Mouse (Mus musculus) lung, postnatal 0 days (tissue): ENCODE data around the gene Lgals3. TPM values are rescaled to one million over a fixed set of nuclear protein-coding genes. Genes with fewer than 3 reads are reported as not detected.

ENCODE experiments used
- ATAC-seq: fragments of 200-750 bp; cut with Nextera tagmentation; 2 replicates; pipeline ENCODE4 v1.8.0; 2017; ENCODE audit warnings: moderate library complexity
- DNase-seq: peaks from one replicate; pipeline ENCODE4 v3.0.0-alpha.2; 2016; ENCODE audit warnings: low spot score
- H3K27ac ChIP-seq: fragments of 300-500 bp; sonication (generic); 2 replicates; pipeline ENCODE4 v1.5.1; 2014; ENCODE audit warnings: antibody characterized with exemption, mild to moderate bottlenecking, low read length, mixed read lengths
- H3K27me3 ChIP-seq: fragments of 300-500 bp; sonication (generic); replicated peaks from 2 replicates; pipeline ENCODE4 v1.6.1; 2014; ENCODE audit warnings: low read length, mixed read lengths; ENCODE audit not compliant: insufficient read depth
- H3K36me3 ChIP-seq: fragments of 300-500 bp; sonication (generic); 2 replicates; pipeline ENCODE4 v1.6.1; 2014; ENCODE audit warnings: low read length, mixed read lengths; ENCODE audit not compliant: insufficient read depth
- H3K4me1 ChIP-seq: fragments of 300-500 bp; sonication (generic); 2 replicates; pipeline ENCODE4 v1.6.1; 2014; ENCODE audit warnings: antibody characterized with exemption, low read depth, low read length, mixed read lengths; ENCODE audit not compliant: insufficient read depth
- H3K4me2 ChIP-seq: fragments of 300-500 bp; sonication (generic); replicated peaks from 2 replicates; pipeline ENCODE4 v1.6.1; 2014; ENCODE audit warnings: low read depth, mild to moderate bottlenecking, low read length, moderate library complexity, mixed read lengths
- H3K4me3 ChIP-seq: fragments of 300-500 bp; sonication (generic); 2 replicates; pipeline ENCODE4 v1.5.1; 2014; ENCODE audit warnings: low read depth, low read length
- H3K9ac ChIP-seq: fragments of 300-500 bp; sonication (generic); replicated peaks from 2 replicates; pipeline ENCODE4 v1.6.1; 2014; ENCODE audit warnings: low read depth, mild to moderate bottlenecking
- H3K9me3 ChIP-seq: fragments of 300-500 bp; sonication (generic); 2 replicates; pipeline ENCODE4 v1.6.1; 2016; ENCODE audit warnings: low read length, mixed read lengths
- CTCF ChIP-seq: IDR thresholded peaks from 2 replicates; pipeline ENCODE4 v1.5.1; 2016; ENCODE audit warnings: antibody characterized with exemption, mild to moderate bottlenecking
- EP300 ChIP-seq: IDR thresholded peaks from 2 replicates; pipeline ENCODE4 v1.6.1; 2016; ENCODE audit warnings: antibody characterized with exemption, mild to moderate bottlenecking, control low read depth
- WGBS: fragments of 180-500 bp; shearing (Covaris S2); extraction: QIAGEN DNeasy Blood & Tissue Kit; methylation state at CpG from one replicate; pipeline ENCODE4 v1.1.7; 2014; 5-methylcytosine and 5-hydroxymethylcytosine counted together
- polyA plus RNA-seq: library from polyadenylated mRNA; unstranded; fragments of >200 nt; fragmentation: Nextera tagmentation; extraction: Ambion mirVana; gene quantifications from 2 replicates; pipeline ENCODE4 v1.2.1, GENCODE M21; 2015

Lgals3 gene
- polyA plus RNA-seq, 1 experiment from 2014 or later, result 359 TPM

GRCm38 (mm10) chr14:47352272-47352671 lies 15.3 kb upstream of the Lgals3 start:
- no peaks in the 10 kb centered on the region for H3K4me1 ChIP-seq
- no peak overlapping the region for H3K4me2 ChIP-seq
- H3K4me3 ChIP-seq, result no peak overlapping the region
- H3K27me3 ChIP-seq, result no peaks in the 10 kb centered on the region
- no peak for DNase-seq
- H3K9me3 ChIP-seq, result no peaks in the 10 kb centered on the region
- TF ChIP-seq EP300, result no peak
- TF ChIP-seq CTCF, result no peak
- H3K27ac ChIP-seq, result no peak overlapping the region
- WGBS, result 84% methylated on average over 10 of the region's 10 CpGs
- no peak for ATAC-seq
- no peak overlapping the region for H3K9ac ChIP-seq
- no peaks in the 10 kb centered on the region for H3K36me3 ChIP-seq

GRCm38 (mm10) chr14:47353240-47353639 lies 14.3 kb upstream of the Lgals3 start:
- H3K27ac ChIP-seq, result no peak overlapping the region
- no peak overlapping the region for H3K4me2 ChIP-seq
- no peak for ATAC-seq
- DNase-seq, result no peak
- no peak overlapping the region for H3K9ac ChIP-seq
- no peak for TF ChIP-seq EP300
- TF ChIP-seq CTCF, result no peak
- no peak overlapping the region for H3K4me3 ChIP-seq
- WGBS, result 73% methylated on average over 4 of the region's 4 CpGs
- no peaks in the 10 kb centered on the region for H3K9me3 ChIP-seq
- H3K36me3 ChIP-seq, result no peaks in the 10 kb centered on the region
- no peaks in the 10 kb centered on the region for H3K4me1 ChIP-seq
- H3K27me3 ChIP-seq, result no peaks in the 10 kb centered on the region

GRCm38 (mm10) chr14:47354111-47354577 lies 13.4 kb upstream of the Lgals3 start:
- TF ChIP-seq EP300 (peak; percentile 49; the same call in 1 of the 2 replicates), CTCF (peak; percentile 61)
- Histone ChIP-seq H3K9me3 (no peaks in the 10 kb centered on the region), H3K4me3 (no peak overlapping the region), H3K27me3 (no peaks in the 10 kb centered on the region), H3K27ac (no peak overlapping the region), H3K4me2 (no peak overlapping the region), H3K9ac (no peak overlapping the region), H3K4me1 (no peaks in the 10 kb centered on the region), H3K36me3 (no peaks in the 10 kb centered on the region)
- DNase-seq (peak; percentile 78), ATAC-seq (peak; percentile 86)
- 51% methylated on average over 8 of the region's 8 CpGs for WGBS

GRCm38 (mm10) chr14:47354948-47355347 lies 12.6 kb upstream of the Lgals3 start:
- DNase-seq, result no peak
- Histone ChIP-seq H3K4me1 (no peaks in the 10 kb centered on the region), H3K27ac (no peak overlapping the region), H3K9me3 (no peaks in the 10 kb centered on the region), H3K9ac (no peak overlapping the region), H3K4me3 (no peak overlapping the region), H3K27me3 (no peaks in the 10 kb centered on the region), H3K4me2 (no peak overlapping the region), H3K36me3 (no peaks in the 10 kb centered on the region)
- TF ChIP-seq CTCF (no peak), EP300 (no peak)
- WGBS, result 49% methylated on average over 5 of the region's 5 CpGs
- ATAC-seq, result no peak

- Histone ChIP-seq H3K4me1 (no peaks in the 10 kb centered on the region), H3K4me2 (no peak overlapping the region), H3K9me3 (no peaks in the 10 kb centered on the region), H3K27me3 (no peaks in the 10 kb centered on the region), H3K9ac (no peak overlapping the region), H3K4me3 (no peak overlapping the region), H3K27ac (no peak overlapping the region), H3K36me3 (no peaks in the 10 kb centered on the region)
- no peak for ATAC-seq
- DNase-seq, result no peak
- WGBS, result 78% methylated on average over 3 of the region's 3 CpGs
- no peak for TF ChIP-seq CTCF
- no peak for TF ChIP-seq EP300
These were observed 10.9 kb upstream of the Lgals3 start for GRCm38 (mm10) chr14:47356622-47357021.

- H3K9ac ChIP-seq, result no peak overlapping the region
- no peaks in the 10 kb centered on the region for H3K9me3 ChIP-seq
- no peaks in the 10 kb centered on the region for H3K4me1 ChIP-seq
- no peak for ATAC-seq
- no peak overlapping the region for H3K4me3 ChIP-seq
- no peak overlapping the region for H3K4me2 ChIP-seq
- H3K27me3 ChIP-seq, result no peaks in the 10 kb centered on the region
- 45% methylated on average over 3 of the region's 3 CpGs for WGBS
- H3K27ac ChIP-seq, result no peak overlapping the region
- H3K36me3 ChIP-seq, result no peaks in the 10 kb centered on the region
- DNase-seq, result no peak
- no peak for TF ChIP-seq EP300
- TF ChIP-seq CTCF, result no peak
These were observed 7.9 kb upstream of the Lgals3 start for GRCm38 (mm10) chr14:47359610-47360009.

- Histone ChIP-seq H3K36me3 (no peaks in the 10 kb centered on the region), H3K4me1 (peaks cover 8% of the 10 kb centered on the region; the same call in 1 of the 2 replicates), H3K27ac (no peak overlapping the region), H3K9ac (no peak overlapping the region), H3K4me2 (no peak overlapping the region), H3K4me3 (no peak overlapping the region), H3K9me3 (no peaks in the 10 kb centered on the region), H3K27me3 (no peaks in the 10 kb centered on the region)
- TF ChIP-seq CTCF, result no peak
- no peak for TF ChIP-seq EP300
- ATAC-seq (peak; percentile 60), DNase-seq (peak; percentile 32)
- WGBS, result 61% methylated on average over 2 of the region's 2 CpGs
These were observed 6.1 kb upstream of the Lgals3 start for GRCm38 (mm10) chr14:47361418-47361817.
